Mouse (Mus musculus) kidney, postnatal 14 days (tissue): ENCODE data around the gene Zbtb22.

ENCODE experiments used
- DNase-seq: peaks from one replicate; pipeline ENCODE4 v3.0.0; 2022; ENCODE audit warnings: mixed read lengths

Gene Zbtb22

DNA sequence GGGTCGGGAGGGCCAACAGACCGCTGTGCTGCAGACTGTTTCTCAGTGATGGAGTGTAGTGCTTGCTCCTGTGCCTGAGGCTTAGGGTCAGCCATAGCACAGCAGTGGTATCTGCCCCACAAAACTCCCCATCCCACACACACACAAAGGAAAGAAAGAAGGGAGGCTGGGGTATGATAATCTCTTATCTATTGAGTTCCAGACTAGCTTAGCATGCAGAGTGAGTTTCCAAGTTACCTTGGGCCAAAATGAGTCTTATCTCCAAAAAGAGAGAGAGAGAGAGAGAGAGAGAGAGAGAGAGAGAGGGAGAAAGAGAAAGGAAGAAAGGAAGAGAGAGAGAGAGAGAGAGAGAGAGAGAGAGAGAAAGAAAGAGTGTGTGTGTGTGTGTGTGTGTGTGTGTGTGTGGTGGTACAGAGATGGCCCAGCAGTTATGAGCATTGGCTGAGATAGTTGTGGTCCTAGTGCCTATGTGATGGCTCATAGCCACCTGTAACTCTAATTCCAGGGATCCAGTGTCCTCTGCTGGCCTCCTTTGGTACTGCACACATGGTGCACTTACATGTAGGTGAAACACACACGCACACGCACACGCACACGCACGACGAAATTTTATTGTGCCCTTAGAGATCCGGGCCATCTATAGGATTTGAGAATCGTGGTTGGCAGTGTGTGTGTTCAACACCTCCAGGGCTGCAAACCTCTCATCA, 9.0 kb downstream of the Zbtb22 start:
- no peak for DNase-seq

DNA sequence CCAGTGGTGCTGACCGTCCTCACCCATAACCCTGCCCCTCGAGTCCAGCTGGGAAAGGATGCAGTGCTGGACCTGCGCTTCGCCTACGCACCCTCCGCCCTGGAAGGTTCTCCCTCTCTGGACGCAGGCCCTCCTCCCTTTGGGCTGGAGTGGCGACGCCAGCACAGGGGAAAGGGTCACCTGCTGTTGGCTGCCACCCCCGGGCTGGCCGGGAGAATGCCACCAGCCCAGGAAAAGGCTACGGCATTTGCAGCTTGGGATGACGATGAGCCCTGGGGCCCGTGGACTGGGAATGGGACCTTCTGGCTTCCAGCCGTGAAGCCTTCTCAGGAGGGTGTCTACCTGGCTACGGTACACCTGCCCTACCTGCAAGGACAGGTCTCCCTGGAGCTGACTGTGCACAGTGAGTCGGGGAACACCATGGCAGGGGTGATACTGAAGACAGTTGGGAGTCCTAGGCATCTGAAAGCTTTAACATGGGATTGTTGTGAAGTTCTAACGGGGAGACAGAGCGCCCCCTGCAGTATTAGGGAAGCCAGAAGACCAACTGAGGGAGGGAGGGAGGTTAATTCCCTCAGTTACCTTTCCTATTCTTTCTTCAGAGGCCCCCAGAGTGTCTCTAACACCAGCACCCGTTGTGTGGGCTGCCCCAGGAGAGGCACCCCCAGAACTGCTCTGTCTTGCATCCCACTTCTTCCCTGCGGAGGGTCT, 9.9 kb downstream of the Zbtb22 start:
- no peak for DNase-seq

DNA sequence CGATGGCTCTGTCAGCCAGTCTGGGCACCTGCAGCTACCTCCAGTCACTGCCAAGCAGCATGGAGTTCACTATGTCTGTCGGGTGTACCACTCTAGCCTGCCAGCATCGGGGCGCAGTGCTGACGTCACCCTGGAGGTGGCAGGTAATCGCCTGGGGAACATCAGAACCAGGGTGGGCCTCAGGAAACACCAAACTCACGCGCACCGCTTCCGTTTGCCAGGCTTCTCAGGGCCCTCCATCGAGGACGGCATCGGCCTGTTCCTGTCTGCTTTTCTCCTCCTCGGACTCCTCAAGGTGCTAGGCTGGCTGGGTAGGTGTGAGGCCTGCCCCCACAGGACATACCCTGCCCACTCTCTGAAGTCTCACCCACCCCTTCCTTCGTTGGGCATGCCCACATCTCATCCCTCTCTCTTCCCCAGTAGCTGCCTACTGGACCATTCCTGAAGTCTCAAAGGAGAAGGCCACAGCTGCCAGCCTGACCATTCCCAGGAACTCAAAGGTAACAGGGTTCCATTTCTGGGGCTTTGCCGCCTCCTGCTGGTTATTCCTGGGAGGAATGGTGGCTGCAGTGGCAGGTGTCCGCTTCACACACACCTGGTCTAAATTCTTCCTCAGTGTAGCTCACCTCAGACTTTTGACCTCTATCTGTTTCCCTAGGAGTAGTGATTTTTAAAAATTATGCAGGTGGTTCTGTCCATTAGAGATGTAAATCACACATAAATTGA, 10.7 kb downstream of the Zbtb22 start:
- DNase-seq: no peak

DNA sequence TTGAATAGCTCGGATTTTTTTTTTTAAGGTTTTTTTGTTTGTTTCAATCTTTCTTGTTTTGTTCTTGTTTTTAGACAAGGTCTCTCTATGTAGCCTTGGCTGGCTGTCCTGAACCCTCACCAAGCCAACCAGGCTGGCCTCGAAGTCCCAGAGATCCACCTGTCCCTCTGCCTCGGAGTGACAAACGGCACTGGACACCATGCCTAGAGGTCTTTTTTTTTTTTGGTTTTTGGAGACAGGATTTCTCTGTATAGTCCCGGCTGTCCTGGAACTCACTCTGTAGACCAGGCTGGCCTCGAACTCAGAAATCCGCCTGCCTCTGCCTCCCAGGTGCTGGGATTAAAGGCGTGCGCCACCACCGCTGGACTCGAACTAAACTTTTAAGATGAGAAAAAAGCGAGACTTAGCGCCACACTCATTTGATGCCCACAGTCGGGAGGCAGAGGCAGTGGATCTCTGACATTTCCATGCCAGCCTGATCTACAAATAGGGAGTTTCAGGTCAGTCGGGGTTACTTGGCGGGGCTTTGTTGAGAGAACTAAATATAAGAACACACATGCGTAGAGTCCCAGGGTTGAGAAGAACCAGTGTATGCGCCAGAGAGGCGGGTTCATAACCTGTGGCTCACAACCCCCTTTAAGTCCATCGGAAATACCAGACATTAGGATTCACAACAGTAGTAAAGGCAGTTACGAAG, 12.7 kb downstream of the Zbtb22 start:
- DNase-seq: no peak

DNA sequence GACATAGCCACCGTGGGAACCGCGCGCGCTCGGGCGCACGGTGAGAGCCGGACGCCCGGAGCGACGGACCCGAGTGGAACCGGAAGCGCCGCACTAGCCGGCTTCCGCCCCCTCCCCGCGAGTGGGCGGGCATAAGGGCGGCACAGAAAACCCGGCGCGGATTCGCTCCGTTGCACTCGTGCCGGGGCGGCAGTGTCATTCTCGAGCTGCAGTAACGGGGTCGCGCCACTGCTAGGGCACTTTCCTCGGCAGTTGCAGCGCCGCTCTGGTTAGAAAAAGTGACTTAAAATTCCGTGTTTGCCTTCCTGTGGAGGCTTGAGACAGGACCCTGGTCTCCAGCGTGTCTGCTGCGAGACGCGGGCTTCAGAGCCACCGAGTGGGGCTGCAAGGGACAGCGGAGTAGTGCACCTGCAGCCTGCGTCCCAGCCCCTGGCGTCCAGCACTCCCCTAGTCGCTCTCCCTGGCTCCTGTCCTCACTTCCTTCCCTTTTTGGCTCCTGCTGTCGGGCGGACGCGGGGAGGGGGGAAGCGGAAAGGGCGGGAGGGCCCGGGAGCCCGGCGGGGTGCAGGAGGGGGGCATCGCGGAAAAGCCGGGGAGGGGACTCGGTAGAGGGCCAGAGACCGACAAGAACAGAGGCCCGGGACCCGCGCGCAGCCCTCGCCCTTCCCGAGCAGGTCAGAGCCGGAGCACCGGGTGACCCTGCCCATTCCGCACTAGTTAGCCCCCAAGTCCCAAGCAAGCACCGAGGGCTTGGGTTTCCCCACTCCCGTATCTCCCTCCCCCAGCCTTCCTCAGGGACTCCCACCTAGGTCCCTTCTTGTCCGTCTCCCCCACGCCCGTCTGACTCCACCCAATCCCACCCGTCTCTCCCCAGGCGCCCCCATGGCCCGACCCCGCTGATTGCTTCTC, 13.9 kb downstream of the Zbtb22 start, which contains the start of gene Rgl2:
TSS of gene Rgl2 (plus strand) at position 173 of the 909 bp plus-strand sequence.
- DNase-seq: peak; percentile 95

DNA sequence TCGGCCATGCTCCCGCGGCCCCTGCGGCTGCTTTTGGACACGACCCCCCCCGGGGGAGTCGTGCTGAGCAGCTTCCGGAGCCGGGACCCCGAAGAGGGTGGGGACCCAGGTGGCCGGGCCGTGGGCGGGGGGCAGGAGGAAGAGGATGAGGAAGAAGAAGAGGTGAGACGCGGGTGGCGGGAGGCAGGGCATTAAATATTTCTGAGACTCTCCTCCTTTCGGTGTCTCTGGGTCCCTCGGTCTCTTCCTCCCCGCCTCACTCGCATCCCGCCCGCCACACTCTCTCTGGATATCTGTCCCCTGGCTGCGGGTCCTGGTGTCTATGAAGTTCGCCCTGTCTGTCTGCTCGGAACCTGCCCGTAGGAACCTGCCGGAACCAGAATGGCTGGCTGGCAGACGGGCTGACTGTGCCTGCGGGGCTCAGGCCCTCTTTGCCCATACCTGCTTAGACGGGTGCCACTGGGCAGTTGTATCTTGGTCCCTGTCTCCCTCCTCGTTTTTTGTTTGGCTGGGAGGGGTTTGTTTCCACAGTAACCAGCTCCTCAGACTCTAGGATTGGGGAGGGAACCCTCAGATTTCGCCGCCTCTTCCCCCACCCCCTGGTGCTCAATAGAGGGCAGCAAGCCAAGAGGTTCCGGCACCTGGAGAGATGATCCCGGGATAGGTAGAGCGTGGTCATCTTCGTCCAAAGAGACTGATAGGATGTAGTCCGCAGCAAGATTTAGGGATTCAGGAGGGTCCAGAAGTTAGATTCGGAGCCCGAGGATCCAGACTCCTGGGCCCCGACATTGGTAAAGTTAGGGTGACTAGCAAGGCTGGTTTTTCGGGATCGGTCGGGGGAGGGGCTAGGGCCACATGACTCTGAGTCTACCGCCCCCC, 14.8 kb downstream of the Zbtb22 start:
- DNase-seq: peak; percentile 74

DNA sequence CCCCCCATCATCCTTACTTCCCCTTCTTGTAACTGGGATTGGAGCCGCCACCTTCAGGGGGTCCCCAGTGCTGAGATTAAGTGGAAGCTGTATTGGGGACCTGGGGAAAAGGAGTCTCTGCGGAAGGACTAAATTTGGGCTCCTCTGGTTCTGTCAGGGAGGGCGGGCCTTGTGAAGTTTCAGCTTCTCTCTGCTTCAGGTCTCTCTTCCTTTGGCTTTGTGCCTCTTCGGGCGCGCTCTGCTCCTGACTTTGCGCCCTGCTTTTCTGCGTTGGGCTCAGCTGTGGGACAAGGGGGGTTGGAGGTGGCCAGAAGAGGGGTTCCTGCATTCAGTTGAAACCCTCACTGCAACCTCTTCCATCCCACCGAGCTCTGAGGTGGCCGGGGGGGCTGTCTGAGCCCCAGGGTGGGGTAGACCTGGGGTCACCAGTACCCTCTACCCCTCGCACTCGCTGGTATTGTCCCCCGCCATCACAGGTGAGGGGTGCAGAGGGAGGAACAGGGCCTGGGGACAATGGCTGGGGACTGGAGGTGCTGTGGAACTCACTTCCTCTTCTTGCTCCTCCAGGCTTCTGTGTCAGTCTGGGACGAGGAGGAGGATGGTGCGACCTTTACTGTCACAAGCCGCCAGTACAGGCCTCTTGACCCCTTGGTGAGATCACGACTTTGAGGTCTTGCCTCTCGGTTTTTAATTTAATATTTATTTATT, 15.6 kb downstream of the Zbtb22 start:
- DNase-seq: no peak

DNA sequence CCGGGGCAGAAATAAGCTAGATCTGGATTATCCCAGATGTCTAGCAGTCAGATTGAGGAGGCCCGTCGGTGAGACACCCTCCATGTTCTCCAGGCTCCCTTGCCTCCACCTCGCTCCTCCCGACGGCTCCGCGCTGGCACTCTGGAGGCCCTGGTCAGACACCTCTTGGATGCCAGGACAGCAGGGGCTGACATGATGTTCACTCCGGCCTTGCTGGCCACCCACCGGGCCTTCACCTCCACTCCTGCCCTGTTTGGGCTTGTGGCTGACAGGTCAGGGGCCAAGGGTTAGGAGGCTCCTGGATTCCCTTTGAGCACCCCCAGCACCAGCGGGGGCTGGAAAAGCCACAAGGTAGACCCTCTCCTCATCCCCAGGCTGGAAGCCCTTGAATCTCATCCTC, 16.2 kb downstream of the Zbtb22 start:
- DNase-seq: no peak

DNA sequence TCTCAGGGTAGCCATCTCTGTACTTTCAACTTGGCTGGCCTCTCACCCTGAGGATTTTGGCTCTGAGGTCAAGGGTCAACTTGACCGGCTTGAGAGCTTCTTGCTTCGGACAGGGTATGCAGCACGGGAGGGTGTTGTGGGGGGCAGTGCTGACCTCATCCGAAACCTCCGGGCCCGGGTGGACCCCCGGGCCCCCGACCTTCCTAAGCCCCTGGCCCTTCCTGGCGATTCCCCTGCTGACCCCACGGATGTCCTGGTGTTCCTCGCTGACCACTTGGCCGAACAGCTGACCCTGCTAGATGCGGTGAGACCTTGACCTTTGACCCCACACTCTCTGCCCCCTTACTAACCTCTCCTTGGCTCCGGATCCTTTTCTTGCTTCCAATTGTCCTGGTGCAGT, 16.7 kb downstream of the Zbtb22 start:
- DNase-seq: no peak

DNA sequence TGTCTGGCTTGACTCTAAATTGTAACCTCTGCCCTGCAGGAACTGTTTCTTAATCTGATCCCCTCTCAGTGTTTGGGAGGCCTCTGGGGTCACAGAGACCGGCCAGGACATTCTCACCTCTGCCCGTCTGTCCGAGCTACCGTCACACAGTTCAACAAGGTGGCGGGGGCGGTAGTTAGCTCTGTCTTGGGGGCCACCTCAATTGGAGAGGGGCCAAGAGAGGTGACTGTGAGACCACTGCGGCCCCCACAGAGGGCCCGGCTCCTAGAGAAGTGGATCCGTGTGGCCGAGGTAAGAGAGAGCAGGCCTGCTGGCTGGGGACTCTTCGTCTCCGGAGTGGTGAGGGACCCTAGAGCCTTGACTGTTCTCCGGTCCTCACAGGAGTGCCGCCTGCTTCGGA, 17.3 kb downstream of the Zbtb22 start:
- DNase-seq: no peak

DNA sequence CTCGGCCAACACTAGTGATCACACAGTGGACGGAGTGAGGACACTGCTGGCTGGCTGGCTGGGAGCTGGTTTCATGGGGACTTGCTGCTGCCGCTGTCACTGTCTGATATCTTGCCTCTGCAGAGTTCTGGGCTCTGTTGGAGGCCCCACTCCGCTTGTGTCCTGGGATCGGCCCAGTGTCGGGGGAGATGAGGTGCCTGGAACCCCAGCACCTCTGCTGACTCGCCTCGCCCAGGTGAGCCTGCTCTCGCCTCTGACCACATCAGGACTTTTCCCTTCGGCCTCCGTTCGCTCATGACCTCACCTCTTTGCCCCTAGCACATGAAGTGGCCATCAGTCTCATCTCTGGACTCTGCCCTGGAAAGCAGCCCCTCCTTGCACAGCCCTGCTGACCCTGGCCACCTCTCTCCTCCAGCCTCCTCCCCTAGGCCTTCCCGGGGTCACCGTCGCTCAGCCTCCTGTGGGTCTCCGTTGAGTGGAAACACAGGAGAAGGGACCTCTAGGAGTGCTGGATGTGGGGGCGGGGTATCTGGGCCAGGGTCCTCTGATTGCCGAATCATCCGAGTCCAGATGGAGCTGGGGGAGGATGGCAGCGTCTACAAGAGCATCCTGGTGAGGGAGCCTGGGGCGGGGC, 19.8 kb downstream of the Zbtb22 start:
- DNase-seq: no peak

DNA sequence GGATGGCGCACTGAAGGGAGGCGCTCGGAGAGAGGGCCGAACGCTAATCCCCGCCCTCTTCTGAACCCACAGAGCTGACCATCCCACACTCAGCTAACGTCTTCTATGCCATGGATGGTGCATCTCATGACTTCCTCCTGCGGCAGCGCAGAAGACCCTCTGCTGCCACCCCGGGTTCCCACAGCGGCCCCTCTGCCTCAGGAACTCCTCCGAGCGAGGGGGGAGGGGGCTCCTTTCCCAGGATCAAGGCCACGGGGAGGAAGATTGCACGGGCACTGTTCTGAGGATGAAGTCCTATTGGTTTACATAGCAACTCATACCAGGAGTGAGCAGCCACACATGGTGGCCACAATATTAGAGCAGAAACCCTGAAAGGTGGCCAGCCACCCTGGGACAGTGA, 21.3 kb downstream of the Zbtb22 start:
- DNase-seq: no peak

DNA sequence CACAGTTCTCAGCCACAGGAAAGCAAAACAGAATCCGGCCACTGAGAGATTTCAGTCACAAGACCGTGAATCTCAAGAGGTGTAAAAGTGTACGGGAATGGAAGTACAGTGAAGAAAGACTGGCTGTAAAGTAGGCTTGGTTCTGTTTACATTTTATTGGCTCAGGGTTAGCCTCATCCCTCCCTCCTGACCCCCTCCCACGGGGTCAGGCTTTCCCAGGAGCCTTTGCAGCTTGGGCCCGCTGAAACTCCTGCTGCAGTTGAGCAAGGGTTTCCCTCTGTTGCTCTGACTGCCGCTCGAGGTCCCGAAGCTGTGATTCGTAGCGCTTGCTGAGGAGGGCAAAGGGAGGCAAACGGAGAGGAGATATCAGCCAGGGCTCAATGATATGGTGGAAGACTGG, 23.1 kb downstream of the Zbtb22 start:
- no peak for DNase-seq

DNA sequence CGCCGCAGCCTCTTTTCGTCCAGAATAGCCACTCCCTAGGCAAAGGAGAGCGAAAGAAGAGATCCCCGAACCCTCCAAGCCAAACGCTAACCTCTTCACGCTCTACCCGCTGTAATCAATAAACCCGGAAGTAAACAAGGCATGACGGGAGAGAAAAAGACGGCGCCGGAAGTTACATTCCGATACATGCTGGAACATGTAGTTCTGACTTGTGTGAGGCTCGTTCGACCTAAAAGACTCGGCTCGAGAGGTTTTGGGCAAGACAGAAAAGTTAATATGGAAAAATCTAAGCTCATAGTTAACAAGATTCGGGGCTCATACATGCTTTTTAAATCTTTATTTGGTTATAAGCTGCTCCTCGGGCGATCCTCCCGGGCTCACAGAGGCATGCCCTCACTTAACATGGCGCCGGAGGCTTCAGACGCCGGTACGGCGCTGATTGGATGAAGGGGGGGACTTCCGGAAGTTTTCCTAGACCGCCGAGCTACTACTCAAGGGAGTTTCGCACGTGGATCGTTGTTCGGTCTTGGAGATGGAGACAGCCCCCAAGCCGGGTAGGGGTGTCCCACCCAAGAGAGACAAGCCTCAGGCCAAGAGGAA, 24.6 kb downstream of the Zbtb22 start, which contains the start of the genes Pfdn6 and Wdr46:
TSS of gene Pfdn6 (minus strand) at position 138 of the 600 bp plus-strand sequence.
TSS of gene Wdr46 (plus strand) at position 455 of the 600 bp plus-strand sequence.
- peak; percentile 90 for DNase-seq

DNA sequence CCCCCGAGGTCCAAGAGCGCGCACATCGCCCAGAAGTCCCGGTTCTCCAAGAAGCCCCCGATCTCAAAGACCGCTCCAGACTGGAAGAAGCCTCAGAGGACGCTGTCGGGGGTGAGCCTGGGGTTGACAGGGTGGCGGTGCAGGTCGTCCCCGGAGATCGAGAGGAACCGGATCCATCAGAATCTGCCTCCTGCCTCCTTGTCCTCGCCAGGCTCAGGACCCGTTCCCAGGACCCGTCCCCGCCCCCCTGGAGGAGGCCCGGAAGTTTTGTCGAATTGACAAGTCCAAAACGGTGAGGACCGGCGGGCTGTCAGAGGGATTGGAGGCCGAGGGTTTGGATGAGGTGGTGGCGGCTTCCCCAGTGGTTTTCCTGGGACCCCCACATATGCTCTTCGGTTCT, 25.3 kb downstream of the Zbtb22 start:
- no peak for DNase-seq

DNA sequence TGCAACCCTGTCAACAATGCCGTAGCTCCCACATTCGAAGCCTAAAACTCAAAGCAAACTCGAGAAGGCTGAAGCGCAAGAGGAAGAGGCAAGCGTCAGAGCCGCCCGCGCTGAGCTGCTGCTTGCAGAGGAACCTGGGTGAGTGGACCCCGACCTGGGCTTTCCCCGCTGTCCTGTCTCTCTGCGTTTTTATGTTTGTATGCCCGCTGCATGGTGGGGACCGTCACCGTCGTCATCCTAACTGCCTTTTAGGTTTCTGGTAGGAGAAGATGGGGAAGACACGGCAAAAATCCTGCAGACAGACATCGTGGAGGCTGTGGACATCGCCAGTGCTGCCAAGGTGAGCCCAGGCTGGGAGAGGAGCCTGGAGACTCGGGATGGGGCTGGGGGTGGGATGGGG, 25.7 kb downstream of the Zbtb22 start:
- no peak for DNase-seq

DNA sequence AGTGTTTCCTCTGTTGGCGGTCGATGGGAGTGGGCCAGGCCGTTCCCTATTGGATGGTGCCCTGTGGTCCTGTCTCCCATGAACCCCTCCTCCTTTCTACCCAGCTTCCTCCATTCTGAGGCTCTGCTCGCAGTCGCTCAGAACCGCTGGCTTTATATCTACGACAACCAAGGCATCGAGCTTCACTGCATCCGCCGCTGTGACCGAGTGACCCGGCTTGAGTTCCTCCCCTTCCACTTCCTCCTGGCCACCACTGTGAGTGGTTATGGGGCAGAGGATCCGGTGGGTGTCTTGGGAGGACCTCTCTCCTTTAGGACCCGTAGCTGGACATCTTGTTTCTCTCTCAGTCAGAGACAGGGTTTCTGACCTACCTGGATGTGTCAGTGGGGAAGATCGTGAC, 27.8 kb downstream of the Zbtb22 start:
- no peak for DNase-seq

DNA sequence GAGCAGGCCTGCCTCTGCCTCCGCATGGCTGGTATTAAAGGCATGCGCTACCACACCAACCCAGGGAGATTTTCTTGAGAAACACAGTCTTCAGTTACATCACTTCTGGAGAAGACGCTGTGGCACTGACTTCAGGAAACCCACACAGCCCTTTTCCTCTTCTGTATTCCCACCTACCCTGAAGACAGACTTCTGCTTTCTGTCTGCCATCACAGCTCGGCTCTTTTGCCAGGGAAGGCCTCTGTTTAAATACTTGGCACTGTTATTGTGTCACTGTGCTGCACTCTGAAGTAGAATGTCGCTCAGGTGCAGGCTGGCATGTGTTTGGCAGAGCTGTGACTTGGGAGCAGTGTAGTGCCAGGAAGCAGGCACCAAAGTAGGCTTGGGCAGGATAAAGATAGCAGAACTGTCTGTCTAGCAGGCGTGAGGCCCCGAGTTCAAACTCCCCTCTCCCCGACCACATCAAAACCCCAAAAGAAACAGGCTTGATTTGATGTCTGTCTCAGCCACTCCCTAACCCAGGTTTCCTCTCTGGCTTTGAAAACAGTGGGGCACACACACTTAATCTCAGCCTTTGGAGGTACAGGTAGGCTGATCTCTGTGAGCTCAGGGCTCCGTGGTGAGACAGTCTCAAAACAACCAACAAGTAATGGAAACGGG, 31.9 kb downstream of the Zbtb22 start:
- no peak for DNase-seq
